Mouse (Mus musculus) stomach, postnatal 0 days (tissue): ENCODE results near the gene Proser1.

Experiments used
- CTCF ChIP-seq: IDR thresholded peaks from 2 replicates; pipeline ENCODE4 v1.5.1; 2016; ENCODE audit warnings: antibody characterized with exemption, low read depth, mild to moderate bottlenecking, moderate library complexity
- EP300 ChIP-seq: optimal IDR thresholded peaks from 2 replicates; pipeline ENCODE3; 2016; ENCODE audit warnings: antibody characterized with exemption

DNA sequence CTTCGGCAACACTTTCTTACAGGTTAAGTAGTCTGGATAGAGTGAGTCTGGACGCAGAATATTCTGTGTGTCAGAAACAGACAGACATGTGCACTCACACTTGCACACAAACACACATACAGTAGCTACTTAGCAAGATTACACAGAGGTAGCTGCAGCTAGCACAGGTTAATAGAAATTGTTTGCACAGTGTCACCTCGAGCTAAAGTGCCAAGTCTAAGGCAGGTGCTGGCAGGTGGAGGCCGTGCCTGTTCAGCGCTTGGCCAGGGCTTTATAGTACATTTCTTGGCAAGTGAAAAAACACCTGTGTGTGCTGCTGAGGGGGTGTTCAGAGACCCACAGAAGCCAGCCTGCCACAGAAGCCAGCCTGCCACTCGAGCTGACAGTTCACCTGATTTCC lies 66.8 kb downstream of the Proser1 start:
- no peak for TF ChIP-seq CTCF
- TF ChIP-seq EP300, result no peak
